Mouse (Mus musculus) adrenal gland, adult 8-10 months (tissue): ENCODE data around the gene Pklr. TPM values are rescaled to one million over a fixed set of nuclear protein-coding genes. Genes with fewer than 3 reads are reported as not detected.

Experiments used
- total RNA-seq, 4 experiments: library from RNA; stranded (reverse); gene quantifications; 2 replicates each; pipeline ENCODE4 v1.2.4; 2022

Gene Pklr
- total RNA-seq, 4 experiments from 2014 or later, result 0.10 to 0.11 TPM; not detected in 2

Other genes starting within 250 kb of the Pklr start
- gene Msto1, start 222.1 kb upstream of the Pklr start, total RNA-seq, result 10 to 100 TPM; 19.9 to 27.9 (median 24.7) TPM
- 10 to 100 TPM; 44.9 to 78.1 (median 58.6) TPM for gene Ash1l, start 185.5 kb upstream of the Pklr start, total RNA-seq
- gene Dap3, start 185.0 kb upstream of the Pklr start, total RNA-seq, result 100 to 1,000 TPM; 128 to 166 (median 148) TPM
- gene Rusc1, start 42.8 kb upstream of the Pklr start, total RNA-seq, result 10 to 100 TPM; 33.8 to 46.8 (median 41.1) TPM
- gene Gm43738, start 35.0 kb upstream of the Pklr start, total RNA-seq, result not detected
- gene Fdps, start 34.2 kb upstream of the Pklr start, total RNA-seq, result 100 to 1,000 TPM; 152 to 387 (median 263) TPM
- gene Hcn3, start 24.1 kb downstream of the Pklr start, total RNA-seq, result 10 to 100 TPM in 2 of 4 experiments, 1 to 10 TPM in 2; 6.8 to 22.2 (median 10.1) TPM
- gene Clk2, start 28.7 kb downstream of the Pklr start, total RNA-seq, result 10 to 100 TPM; 55.2 to 85.7 (median 71.2) TPM
- gene Scamp3, start 41.3 kb downstream of the Pklr start, total RNA-seq, result 100 to 1,000 TPM in 1 of 4 experiments, 10 to 100 TPM in 3; 90.1 to 110 (median 94.1) TPM
- 10 to 100 TPM; 16.7 to 32.5 (median 23.3) TPM for gene Fam189b, start 47.0 kb downstream of the Pklr start, total RNA-seq
- gene Gba, start 66.8 kb downstream of the Pklr start, total RNA-seq, result 10 to 100 TPM; 65.6 to 84.3 (median 70.5) TPM
- 1 to 10 TPM; 4.1 to 8.6 (median 7.8) TPM for gene Thbs3, start 79.0 kb downstream of the Pklr start, total RNA-seq
- 100 to 1,000 TPM; 138 to 169 (median 152) TPM for gene Mtx1, start 90.9 kb downstream of the Pklr start, total RNA-seq
- under 1 TPM in 3 of 4 experiments, not detected in 1; 0.22 to 0.96 (median 0.65) TPM for gene Muc1, start 92.9 kb downstream of the Pklr start, total RNA-seq
- 100 to 1,000 TPM; 131 to 144 (median 135) TPM for gene Krtcap2, start 109.8 kb downstream of the Pklr start, total RNA-seq
- 1 to 10 TPM; 2.8 to 4.5 (median 3.8) TPM for gene Trim46, start 110.2 kb downstream of the Pklr start, total RNA-seq
- gene Dpm3, start 123.2 kb downstream of the Pklr start, total RNA-seq, result 100 to 1,000 TPM; 123 to 156 (median 136) TPM
- gene Slc50a1, start 134.4 kb downstream of the Pklr start, total RNA-seq, result 10 to 100 TPM; 54.2 to 80.1 (median 64.9) TPM
- 10 to 100 TPM; 15.9 to 28.0 (median 21.0) TPM for gene Efna1, start 145.0 kb downstream of the Pklr start, total RNA-seq
- 1 to 10 TPM in 1 of 4 experiments, under 1 TPM in 3; 0.15 to 1.5 (median 0.62) TPM for gene Efna3, start 186.8 kb downstream of the Pklr start, total RNA-seq
- 1 to 10 TPM; 1.1 to 3.5 (median 1.9) TPM for gene Efna4, start 201.9 kb downstream of the Pklr start, total RNA-seq
- gene Adam15, start 213.9 kb downstream of the Pklr start, total RNA-seq, result 10 to 100 TPM; 58.4 to 85.4 (median 71.3) TPM
- gene Dcst2, start 225.8 kb downstream of the Pklr start, total RNA-seq, result under 1 TPM; 0.43 to 0.78 (median 0.46) TPM
- gene Dcst1, start 229.1 kb downstream of the Pklr start, total RNA-seq, result 1 to 10 TPM in 2 of 4 experiments, under 1 TPM in 2; 0.20 to 2.2 (median 0.97) TPM